Mouse (Mus musculus): ENCODE data around the gene Cnksr2.

GRCm38 (mm10) chrX:157945121-157945520 lies 98.0 kb downstream of the Cnksr2 start:
- no peak for TF ChIP-seq POLR2A (IDR thresholded peaks at IDR 0.05; ENCODE audit: low read depth, low read length)
- TF ChIP-seq CTCF (IDR thresholded peaks at IDR 0.05; ENCODE audit: extremely low read depth, insufficient read depth, insufficient read length, insufficient replicate concordance): no peak
